Mouse (Mus musculus): ENCODE measurements around the gene Tril.

Gene Tril

DNA sequence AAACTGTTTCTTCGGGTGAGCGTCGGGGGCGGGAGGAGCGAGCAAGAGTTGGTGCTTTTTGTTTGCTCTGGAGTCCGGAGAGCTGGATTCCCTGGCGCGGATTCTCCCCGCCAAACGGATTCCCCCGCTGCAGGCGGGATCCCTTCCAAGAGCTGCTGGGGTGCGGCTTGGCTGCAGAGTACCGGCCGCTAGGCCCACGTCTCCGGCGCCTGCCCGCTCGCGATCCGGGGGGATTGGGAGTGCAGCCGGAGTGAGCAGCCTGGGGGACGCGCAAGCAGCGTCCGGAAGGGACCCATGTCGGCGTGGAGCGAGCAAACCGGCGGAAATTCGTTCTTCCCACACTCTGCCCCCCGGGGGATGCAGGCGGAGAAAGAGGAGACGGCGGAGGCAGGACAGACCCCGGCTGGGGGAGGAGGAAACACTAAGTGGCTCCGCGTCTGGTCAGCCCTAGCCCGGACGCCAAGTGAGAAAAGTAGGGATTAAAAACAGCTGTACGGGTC, at the start of gene Tril:
Gene Tril, minus strand, starts transcription at position 345 of the 500 bp plus-strand sequence.
- no peak for DNase-seq (ENCODE audit: extremely low read depth, insufficient read length, low spot score)

DNA sequence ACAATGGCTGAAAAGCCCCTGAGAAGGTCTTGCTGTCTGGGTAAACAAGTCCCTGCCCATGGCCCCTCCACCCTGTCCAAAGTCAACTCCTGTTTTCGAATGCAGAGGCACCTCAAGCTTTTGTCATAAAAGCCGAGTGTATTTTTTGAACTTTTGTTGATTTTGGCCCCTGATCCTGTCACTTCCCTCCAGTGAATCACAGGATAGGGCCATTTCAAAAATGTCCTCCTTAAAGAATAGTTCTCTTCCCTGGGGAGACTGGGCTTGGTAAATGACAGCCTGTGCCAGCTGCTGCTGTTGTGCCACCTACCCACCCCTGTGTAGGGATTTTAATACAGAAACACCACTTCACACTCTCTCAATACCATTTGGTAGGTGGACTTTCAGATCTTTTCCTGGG, 42.4 kb upstream of the Tril start:
- DNase-seq (ENCODE audit: extremely low read depth, insufficient read length, low spot score), result no peak

DNA sequence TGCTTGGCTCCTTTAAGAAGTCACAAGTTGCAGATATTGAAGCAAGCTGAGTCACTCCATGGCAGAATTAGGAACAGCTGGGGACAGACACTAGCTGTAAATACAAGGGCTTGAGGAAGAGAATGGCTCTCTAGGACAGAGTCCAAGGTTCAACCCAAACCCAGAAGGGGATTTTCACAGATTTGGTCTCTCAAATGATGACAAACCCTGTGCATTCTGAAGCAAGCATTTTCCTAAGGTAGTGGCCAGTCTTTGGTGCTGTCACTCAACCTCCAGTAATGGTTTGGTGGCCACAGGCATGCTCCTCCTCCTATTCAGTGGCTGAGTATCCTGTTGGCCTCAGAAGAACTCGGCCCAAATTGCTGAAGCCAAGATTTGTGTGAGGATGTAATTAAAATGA, 38.5 kb upstream of the Tril start:
- no peak for DNase-seq (ENCODE audit: extremely low read depth, insufficient read length, low spot score)

DNA sequence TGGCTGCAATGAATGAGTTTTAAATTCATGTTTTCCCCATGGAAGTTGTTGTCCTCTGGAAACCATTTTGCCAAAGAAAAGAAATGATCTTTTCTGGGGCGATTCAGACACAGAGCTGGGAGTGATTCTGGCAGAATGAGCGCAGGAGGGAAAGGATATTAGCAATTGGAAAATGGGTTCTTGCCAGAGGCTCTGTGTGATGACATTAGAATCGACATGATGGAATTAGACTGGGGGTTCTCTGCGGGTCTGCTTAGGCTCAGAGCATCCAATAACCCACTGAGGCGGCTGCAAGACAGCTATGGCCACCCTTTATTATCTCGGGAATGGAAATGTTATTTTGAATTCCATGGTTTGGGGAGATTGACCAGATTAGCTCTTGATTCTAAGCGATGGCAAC, 37.2 kb upstream of the Tril start:
- no peak for DNase-seq (ENCODE audit: extremely low read depth, insufficient read length, low spot score)

DNA sequence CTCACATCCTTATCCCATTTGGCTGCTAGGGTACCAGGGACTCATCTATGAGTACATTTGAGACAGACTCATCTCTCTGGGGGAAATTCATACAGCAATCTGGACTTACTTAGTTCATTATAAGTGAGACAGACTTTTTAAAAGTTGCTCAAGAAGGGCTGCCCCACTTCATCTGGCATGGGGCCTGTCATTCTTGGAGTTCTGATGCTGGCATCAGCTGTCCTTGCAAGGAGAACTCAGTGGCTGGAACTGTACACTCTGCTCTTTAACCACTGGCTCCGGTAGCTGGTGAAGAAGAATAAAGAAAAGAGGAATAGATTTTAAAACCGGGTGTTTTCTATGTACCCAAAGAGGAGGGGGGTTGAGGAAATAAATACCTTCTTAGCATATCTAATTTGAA, 36.1 kb upstream of the Tril start:
- no peak for DNase-seq (ENCODE audit: extremely low read depth, insufficient read length, low spot score)

DNA sequence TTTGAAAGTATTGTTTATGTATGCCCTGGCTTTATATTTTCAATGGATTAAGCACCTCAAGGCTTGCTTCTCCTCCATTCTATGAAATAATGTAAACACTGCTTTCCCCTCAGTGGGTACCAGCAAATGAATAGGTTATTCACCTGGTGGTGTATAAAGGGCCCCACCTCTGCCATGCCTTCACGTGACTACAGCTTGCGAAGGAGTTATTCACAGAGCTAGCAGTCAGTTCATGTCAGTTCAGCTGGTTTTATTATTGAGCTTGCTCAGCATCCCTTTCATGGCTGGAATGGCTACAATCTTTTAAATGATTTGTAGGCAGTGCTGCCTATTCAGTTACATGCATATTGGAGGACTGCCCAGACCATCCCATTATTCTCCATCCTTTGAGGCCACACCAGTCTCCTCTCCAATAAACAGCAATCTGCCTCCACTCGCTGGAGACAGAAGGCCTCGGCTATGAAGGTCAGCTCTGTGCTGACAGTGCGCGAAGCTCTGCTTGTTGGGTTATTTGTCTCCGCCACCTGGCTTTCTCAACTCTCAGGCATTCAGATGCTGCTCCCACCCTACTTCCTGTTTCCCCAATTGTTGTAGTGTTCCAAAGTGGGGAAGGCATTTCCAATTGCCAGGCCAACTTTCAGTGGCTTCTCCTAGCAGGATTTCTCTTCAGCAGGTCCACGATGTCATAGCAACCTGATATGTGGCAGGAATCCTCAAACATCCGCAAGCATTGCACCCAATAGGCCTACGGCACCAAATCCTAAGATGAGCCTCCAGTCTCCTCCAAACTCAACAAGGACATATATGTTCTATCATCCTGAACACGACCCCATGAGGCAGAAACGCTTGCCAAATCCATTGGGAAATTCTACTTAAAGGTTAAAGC, 34.6 kb upstream of the Tril start:
- DNase-seq (ENCODE audit: extremely low read depth, insufficient read length, low spot score), result no peak

DNA sequence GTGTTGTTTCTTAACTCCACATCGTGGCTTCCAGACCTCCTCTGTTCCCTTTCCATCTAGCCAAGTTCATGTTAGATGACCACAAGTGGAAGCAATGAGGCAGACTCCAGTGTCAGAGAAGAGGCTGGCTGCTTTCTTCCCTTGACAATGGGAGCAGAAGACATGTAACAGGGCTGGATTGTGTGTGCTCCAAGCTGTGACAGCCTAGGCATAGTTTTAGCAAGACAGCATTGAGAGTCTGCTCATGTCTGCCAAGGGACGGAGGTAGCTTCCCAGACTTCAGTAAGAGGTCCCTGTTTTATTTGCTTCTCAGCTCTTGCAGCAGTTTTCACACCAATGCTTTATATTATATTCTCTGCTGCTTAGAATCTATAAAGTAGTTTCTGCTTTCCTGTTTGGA, 33.6 kb upstream of the Tril start:
- no peak for DNase-seq (ENCODE audit: extremely low read depth, insufficient read length, low spot score)

DNA sequence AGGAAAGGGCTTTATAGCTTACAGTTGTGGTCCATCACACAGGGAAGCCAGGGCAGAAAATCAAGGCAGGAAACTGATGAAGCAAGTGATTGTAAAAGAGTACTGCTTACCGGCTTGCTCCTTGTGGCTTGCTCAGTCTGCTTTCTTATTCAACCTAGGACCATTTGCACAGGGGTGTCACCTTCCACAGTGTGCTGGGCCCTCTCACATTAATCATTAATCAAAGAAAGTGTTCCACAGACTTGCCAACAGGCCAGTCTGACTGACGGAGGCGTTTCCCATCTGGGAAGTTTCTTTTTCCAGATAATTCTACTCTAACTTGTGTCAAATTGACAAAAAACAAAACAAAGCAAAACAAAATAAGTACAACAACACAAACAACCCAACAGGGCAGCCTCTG, 32.9 kb upstream of the Tril start:
- DNase-seq (ENCODE audit: extremely low read depth, insufficient read length, low spot score), result no peak

DNA sequence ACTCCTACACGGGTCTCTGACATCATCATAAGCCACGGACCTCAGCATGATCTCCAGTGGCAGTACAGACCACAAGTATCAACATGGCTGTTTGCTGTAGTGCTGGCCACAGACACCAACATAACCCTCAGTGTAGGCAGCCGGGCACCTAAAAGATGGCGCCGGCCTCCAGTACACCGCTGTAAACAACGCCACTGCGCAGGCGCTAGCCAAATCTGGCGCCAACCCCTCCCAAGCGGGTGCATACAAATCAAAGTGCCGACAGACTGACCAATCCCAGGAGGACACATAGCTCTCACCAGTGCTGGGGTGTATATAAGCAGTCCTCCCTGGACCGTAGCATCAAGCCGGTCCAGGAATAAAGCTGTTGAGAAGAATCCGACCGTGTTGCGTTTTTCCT, 24.0 kb upstream of the Tril start:
- no peak for DNase-seq (ENCODE audit: extremely low read depth, insufficient read length, low spot score)

DNA sequence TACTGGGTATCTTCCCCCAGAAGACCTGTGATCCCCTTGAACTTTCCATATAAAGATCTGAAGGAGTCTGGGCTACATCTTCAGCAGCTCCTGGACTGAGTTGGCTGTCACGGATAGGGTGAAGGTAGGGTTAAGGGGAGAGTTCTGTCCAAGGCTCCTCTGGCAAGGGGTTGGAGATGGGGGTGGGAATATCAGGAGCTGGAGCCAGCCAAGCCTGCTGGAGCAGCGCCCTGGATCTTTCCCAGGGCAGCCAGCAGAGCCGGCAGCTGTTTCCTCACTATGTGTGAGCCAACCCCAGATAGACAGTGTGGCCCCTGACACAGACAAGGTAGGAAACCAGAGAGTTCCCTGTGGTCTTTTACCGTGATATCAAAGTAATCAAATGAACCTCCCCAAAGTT, 4.6 kb upstream of the Tril start:
- DNase-seq (ENCODE audit: extremely low read depth, insufficient read length, low spot score), result no peak

DNA sequence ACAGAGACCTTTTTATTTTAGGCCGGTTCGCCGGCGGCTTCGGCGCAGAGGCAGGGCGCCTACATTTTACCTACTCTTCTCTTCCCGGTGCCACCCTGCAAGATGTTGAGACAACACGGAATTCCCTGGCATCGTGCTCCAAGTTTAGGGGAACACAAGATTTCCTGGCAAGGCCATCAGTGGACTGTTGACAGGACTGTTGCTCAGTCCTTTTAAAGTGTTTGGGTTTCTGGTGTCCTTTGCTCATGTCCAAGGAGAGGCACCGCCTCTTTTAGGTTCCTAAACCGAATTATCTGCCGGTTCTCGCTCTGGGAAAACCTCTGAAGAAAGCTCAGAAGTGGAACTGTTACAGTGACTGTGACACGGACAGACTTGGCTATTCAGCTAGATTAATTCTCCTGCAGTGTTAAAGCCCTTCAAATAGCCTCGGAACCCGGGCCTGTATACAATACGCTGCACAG, 441 bp upstream of the Tril start:
- DNase-seq (ENCODE audit: extremely low read depth, insufficient read length, low spot score), result no peak

DNA sequence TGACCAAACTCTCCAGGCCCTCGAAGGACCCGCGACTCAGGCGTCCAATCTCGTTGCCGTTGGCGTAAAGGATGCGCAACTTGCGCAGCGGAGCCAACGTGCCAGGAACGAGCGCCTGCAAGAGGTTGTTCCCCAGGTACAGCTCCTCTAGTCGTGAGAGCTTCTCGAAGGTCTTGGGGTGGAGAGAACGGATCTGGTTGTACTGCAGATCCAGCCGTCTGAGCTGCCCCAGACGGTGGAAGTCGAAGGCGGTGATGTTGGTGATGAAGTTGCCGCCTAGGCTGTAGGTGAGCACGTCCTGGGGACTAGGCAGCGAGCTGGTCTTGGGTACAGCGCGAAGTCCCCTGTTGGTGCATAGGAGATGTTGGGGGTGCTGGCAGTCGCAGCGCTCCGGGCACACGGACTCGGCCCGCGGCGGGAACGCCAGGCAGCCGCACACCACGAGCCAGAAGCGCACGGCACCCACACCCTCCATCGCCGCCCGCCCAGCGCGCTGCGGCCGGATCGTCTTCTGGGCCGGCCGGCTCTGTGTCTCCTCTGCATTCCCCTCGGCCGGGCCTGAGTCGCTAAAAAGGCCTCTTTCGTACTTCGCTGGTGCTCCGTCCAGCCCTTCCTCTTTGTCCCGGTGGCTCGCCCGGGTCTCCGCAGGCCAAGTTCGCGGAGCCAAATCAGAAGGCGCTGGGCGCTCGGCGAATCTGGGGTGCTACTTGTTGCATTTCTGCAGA, 707 bp downstream of the Tril start:
- DNase-seq (ENCODE audit: extremely low read depth, insufficient read length, low spot score), result no peak

DNA sequence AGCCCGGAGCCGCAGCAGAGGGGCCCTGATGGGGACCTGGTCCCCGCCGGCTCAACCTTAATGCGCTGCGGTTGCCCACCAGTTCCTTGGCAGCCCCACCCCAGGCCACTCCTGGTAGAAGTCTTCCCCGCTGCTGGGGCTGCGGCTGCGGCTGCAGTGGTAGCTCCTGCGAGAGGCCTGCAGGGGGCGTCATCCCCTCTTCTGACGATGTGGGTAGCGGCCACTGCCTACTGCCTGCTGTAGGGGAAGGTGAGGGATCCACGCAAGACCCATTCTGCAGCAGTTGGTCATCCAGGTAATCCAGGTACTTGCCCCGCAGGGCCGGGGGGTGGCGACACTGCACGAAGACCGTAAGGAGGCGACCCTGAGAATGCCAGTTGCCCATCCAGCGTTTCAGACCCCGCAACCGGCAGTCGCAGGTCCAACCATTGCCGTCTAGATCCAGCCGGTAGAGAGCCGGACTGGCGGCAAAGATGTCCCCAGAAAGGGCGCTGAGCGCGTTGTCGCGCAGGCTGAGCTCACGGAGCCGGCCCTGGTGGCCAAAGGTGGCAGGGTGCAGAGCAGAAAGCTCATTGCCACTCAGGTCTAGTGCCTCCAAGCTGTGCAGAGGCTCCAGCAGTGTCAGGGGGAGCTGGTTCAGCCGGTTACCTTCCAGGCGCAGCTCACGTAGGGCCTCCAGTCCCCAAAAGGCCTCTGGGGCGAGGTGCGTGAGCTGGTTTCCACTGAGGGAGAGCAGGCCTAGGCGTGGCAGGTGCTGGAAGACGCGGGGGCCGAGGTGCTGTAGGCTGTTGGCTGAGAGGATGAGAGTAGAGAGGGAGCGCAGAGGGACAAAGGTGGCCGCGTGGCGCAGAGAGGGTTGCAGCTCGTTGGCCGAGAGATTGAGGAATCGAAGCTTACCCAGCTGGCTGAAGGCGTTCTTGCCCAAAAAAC, 1.6 kb downstream of the Tril start:
- no peak for DNase-seq (ENCODE audit: extremely low read depth, insufficient read length, low spot score)

DNA sequence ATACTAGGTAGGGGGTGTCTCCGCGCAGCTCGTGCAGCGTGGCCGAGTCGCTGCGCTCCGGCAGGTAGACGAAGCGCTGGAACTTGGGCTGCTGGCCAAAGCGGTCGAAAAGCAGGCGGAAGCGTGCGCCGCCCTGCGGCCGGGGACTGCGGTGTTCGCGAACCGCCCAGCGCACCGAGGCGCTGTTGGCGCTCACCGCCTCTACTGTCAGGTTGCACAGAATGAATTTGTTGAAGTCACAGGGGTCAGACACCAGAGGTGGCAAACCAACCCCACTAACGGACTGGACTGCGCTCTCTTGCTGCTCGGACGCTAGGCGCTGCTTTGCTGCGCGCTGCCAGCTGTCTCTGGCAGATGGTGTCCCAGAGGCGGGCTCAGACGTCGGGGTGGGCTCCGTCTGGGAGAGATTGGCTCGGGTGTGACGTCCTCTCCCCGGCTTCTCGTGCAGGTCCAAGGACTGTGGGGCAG, 2.3 kb downstream of the Tril start:
- DNase-seq (ENCODE audit: extremely low read depth, insufficient read length, low spot score), result no peak

DNA sequence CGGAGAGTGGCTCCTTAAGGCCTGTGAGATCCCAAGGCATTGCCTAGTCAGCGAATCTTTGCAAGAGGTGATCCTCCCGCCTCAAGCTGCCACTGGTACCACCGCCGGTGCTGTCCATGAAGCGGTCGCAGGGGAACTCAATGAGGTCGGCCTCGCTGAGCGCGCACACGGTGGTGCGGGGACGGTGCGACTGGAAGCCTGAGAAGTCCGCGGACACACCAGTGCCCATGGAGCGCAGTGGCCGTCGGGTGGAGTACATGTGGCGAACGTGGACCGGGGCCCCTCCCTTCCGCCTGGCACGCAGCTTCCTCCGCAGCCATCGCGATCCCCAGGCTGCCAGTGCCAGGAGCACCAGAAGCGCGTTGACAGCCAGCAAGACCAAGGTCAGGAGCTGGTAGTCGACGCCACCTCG, 2.9 kb downstream of the Tril start:
- DNase-seq (ENCODE audit: extremely low read depth, insufficient read length, low spot score), result no peak

DNA sequence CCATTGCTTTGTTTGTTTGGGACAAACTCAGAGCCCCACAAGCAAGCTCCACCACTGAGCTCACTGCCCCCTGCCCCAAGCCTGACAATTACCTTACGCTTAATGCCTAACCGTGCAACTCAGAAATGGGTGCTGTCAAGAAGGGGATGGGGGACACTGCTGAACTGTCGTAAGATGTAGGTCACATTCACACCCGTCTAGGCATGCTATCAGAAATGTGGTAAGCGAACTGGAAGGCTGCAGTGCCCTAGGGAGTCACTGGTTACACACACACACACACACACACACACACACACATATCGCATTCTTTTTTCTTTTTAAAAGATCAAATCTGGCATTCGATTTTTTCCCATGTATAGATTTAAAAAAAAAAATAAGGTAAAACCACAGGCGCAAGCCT, 4.0 kb downstream of the Tril start:
- no peak for DNase-seq (ENCODE audit: extremely low read depth, insufficient read length, low spot score)

DNA sequence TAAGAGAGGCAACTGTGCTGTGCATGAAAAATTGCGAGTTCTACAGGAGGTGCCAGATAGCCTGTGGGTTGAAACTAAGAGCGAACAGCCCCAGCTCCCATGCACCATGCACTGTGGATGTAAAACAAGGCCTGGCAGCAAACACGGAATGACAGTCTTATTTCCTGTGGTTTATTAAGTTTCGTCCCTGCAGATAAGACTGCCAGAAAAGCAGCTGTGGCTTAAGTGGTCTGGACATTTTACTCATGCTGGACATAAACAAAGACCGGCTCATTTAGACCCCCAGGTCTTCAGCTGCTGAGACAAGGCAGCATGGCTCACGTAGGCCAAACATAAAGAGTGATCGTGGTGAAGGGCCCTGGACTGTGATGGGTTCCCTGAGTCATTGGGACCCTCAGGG, 4.9 kb downstream of the Tril start:
- no peak for DNase-seq (ENCODE audit: extremely low read depth, insufficient read length, low spot score)

DNA sequence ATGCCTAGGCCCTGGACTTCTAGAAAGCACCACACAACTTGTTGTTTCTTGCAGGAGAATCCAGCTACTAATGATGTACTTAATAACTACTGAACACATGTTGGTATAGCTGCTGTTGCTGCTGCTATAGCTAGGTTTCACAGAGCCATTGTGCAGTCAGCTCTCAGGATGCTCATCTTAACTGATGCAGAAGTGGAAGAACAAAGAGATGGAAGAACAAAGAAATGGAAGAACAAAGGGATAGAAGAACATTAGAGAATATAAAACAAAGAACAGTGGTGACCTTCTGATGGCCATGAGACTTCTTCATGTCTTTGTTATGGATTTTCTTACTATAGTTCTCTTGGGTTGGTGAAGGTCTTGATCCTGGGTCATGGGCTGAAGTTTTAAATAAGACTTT, 6.4 kb downstream of the Tril start:
- no peak for DNase-seq (ENCODE audit: extremely low read depth, insufficient read length, low spot score)

DNA sequence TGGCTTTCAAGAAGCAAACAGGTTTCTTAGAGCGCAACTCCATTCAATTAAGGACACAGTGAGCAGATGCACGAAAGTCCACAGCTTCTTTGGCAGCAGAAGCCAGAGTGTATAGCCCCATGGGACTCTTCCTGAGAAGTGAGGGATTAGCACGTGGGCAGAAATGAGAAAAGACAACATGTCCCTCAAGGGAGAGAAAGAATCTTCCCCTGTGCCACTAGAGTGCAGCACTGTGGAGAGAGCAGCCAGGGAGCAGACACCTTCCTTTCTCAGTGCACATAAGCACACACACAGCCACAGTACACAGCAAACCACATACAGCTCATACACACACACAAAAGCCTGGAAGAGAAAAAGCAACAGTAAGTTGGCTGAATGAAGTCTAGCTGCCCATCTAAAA, 8.4 kb downstream of the Tril start:
- no peak for DNase-seq (ENCODE audit: extremely low read depth, insufficient read length, low spot score)

DNA sequence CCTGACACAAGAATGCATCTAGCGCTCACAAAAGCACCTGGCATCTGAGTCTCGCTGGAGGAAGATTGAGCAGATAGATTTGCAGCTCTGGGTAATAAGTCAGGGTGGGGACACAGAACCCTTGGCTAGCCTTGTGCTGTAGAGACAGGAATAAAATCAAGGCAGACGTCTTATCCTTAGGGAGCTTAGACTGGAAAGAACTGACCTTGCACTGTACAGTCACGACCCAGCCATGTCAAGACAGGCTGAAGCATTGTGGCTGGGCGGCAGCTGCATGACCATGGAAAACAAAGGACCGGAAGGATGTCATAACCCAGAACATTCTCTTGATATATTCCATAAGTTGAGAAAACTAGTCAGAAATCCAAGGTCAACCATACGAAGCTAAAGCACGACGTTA, 11.8 kb downstream of the Tril start:
- DNase-seq (ENCODE audit: extremely low read depth, insufficient read length, low spot score), result no peak

DNA sequence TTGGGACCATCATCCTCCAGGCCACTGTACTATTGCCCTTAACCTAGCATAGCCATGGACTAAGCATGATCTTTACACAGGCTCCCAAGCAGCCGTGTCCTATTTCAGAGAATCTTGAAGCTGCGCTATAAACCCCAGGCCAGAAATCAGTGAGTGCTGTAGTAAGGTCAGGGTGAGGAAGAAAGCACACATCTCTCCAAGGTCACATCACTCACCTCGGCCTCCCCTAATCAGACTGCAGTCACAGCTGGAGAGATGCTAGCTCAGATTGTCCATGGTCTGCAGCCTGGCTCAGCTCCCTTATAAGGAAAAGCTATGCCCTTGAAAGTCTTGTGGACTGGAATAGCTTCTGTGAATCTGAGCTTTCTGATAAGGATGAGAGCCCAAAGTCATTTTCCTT, 13.4 kb downstream of the Tril start:
- DNase-seq (ENCODE audit: extremely low read depth, insufficient read length, low spot score), result no peak

Measured in 3134 (cell line).